Mouse (Mus musculus) c-Kit-positive CD71-positive TER-119-positive erythroid progenitor cells, embryonic 14.5 days (primary cell): ENCODE results near the gene OR5BS1P.
"Not testable (repeated sequence)": the region's sequence is repeated elsewhere in the genome, so short reads cannot be mapped to it uniquely, and the experiment has no call there.

Experiments
- DNase-seq: peaks from one replicate; pipeline ENCODE4 v3.0.0-alpha.2; 2013; ENCODE audit warnings: low spot score

Gene OR5BS1P

DNA sequence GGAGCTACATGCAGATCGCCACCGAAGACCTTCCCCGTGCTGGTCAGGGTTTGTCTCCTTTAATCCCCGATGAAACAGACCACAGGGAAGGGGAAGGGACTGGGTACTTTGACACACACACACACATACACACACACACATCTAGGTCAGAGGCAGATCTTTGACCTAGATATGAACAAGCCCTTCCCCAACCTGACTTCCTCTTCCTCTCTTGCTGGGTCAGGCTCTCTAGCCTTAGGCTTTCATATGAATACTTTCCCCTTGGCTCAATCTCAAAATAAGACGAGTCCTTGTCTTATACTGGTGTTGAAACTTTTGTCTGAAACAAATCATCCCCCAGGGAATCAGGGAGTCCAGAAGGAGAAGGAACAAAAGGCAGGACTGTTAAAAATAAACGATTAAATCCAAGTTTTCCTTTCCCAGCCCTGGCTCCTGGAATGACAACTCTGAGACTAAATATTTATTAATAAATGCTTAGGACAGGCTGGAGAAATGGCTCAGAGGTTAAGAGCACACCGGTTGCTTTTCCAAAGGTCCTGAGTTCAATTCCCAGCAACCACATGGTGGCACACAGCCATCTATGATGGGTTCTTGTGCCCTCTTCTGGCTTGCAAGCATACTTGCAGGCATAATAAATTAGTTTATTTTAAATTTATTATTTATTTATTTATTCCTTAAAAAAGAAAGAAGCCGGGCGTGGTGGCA, 36.7 kb downstream of the OR5BS1P start:
- DNase-seq, result no peak

- DNase-seq, result no peak
Measured at GRCm38 (mm10) chr15:98507321-98507720, 37.6 kb downstream of the OR5BS1P start.

- DNase-seq, result no peak
Measured at GRCm38 (mm10) chr15:98509387-98509786, 39.7 kb downstream of the OR5BS1P start.

DNA sequence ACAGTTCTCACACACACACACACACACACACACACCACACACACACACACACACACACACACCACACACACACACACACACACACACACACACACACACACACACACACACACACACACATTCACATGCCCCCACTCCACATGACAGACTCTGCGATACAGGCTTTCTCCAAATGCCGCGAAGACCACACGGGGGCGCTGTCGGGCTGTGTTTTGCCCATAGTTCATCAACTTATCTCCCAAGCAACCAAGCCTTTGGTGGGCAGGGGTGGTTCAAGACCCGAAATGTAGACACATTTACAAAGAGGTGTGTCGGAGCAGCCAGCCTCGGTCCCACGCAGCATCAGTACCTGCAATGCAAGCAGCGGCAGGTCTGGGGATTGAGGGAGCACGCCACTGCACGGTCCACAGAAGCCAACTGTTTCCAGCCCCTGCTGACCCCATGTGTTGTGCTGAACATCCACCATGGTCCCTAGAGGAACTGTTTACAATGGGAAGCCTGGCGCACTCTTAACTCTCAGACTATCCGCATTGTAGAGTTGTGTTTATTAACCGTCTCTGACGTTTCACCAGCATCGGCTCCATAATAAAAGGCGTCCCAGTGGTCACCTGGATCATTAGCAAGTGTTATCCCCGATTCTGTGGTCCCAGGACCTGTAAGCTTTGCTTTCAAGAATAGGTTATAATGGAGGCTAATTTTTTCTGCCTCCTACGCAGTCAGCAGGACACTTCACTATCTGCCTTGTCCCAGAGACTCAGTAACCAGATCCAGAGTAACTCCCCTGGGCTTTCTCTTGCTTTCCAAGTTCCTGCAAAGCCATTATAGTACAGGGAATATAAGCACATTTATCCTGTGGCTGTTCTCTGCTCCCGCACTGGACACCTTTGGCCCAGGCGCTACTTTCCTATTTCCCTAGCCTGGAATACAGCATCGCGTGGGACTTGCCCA, 41.0 kb downstream of the OR5BS1P start:
- peak; percentile 76 for DNase-seq

- DNase-seq, result no peak
Measured at GRCm38 (mm10) chr15:98511386-98511928, 41.8 kb downstream of the OR5BS1P start.

GRCm38 (mm10) chr15:98512232-98512631, 42.5 kb downstream of the OR5BS1P start:
- no peak for DNase-seq

DNA sequence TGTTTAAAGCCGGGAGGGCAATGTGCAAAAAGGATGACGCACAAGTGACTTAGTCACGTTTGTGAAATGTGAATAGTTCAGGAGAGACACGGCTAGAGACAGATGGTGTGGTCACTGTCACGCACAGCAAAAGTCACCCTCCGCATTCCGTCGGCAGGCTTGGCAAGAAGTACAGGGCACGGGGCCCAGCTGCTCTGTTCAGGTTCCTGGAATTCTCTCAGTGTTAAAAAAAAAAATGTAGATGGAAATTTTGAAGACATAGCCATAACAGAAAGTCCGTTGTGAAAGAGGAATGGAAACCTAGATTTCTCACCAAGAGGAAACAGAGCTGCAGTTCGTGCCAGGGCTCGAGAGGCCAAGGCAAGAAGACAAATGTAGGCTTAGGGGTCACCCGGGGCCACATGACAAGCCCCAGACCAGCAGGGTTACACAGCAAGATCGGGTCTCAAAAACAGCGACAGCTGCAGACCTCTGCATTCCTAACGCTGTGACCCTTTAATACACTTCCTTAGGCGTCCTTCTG, 43.2 kb downstream of the OR5BS1P start:
- DNase-seq, result no peak

DNA sequence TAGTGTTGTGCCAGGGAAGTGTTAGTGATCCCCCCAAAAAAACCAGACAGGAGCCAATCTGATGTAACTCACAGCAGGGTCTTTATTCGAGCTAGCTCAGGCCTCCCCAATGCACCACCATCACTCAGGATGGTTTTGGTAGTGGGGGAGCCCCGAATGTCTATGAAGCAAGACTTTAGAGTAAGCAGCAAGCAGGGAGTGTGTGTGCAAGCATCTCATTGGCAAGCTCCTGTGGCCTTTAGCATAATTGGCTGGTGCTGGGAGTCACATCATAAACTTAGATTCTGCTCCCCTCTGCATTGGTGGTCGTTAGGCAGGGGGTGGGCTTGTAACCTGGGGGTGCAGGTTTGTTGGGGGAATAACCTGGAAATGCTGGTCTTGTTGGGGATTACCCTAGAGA, 44.0 kb downstream of the OR5BS1P start:
- not testable (repeated sequence) for DNase-seq

DNA sequence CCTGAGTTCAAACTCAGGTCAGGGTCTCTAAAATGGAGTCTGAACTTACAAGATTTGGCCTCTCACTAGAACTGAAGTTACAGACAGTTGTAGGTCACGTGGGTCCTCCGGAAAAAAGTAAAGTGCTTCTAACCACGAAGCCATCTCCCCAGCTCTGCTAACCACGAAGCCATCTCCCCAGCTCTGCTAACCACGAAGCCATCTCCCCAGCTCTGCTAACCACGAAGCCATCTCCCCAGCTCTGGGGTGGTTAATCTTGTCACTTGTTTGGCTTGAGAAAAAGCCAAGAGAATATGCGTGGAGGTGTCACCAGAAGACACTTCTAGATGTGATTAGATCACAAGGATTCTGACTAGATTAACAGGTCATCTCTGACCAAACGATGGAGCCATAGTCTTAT, 44.5 kb downstream of the OR5BS1P start:
- DNase-seq, result no peak

- DNase-seq, result not testable (repeated sequence)
Measured at GRCm38 (mm10) chr15:98514845-98515244, 45.1 kb downstream of the OR5BS1P start.

DNA sequence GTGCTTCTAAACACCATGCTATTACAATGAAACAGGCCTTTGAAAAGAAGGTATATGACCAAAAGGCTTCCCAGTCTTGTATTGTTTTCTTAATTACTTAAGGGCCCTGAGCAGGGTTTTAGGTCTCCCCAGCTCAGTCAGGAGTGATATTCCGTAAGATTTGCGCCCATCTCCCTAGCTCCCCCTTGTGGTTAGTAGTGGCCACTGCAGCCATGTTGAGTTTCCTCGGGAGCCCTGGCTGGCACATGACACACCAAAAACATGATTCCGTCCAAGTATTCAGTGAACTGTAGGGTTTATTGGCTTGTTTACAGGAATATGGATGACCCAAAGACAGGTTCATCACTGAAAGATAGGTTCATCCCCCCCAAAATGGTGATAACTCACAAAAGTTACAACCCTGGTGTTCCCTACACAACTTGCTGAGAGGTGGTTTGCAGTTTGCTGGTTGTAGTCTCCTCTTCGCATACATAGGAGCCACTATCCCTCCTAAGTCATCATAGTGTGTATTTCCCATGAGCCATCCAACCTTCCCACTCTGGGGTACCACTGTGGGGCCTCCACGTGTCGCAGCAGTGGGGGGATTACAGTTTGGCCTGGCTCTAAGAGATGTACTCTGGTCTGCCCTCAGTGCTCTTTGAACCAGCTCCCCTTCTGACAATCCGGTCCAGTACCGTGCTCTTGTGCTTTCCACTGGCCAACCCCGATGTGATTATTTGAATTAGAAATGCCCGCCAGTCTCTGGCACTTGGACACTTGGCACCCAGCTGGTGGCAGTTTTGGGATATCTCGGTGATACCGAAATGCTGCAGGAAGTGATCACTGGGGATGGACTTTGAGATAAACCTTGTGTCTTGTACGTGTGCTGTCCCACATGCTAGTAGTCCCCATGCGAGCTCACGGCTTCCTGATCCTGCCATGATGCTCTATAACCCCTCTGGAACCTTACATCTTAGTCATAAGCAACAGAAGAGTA, 48.0 kb downstream of the OR5BS1P start:
- peak; percentile 59 for DNase-seq

DNA sequence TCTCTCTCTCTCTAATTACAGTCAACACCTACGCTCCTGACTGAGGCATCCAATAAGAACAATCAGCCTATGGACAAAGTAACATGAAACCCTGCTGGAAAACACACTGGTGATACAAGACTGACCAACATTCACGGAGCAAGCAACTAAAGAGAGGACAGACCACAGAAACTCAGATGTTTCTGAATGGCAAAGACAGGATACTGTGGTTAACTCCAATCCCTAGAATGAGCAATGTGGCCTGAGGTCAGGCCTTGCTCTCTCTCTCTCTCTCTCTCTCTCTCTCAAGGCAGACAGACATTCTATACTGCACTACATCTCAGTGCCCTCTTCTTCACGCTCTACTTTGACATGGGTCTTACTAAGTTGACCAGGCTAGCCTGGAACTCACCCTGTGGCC, 51.5 kb downstream of the OR5BS1P start:
- no peak for DNase-seq

GRCm38 (mm10) chr15:98526057-98526456, 56.4 kb downstream of the OR5BS1P start:
- peak; percentile 61 for DNase-seq

GRCm38 (mm10) chr15:98527056-98527771, 57.5 kb downstream of the OR5BS1P start:
- no peak for DNase-seq

GRCm38 (mm10) chr15:98528066-98528563, 58.4 kb downstream of the OR5BS1P start:
- no peak for DNase-seq
